Mouse (Mus musculus) myocyte (in vitro differentiated cells): ENCODE data around the gene Cers3. TPM values are rescaled to one million over a fixed set of nuclear protein-coding genes. Genes with fewer than 3 reads are reported as not detected.

Experiments used
- H3K27me3 ChIP-seq: one replicate; pipeline ENCODE4 v1.6.1; 2011; ENCODE audit not compliant: control insufficient read depth, insufficient read depth, insufficient read length
- H3K36me3 ChIP-seq: one replicate; pipeline ENCODE4 v1.6.1; 2011; ENCODE audit not compliant: control insufficient read depth, insufficient read depth
- H3K4me2 ChIP-seq: one replicate; pipeline ENCODE4 v1.6.1; 2011; ENCODE audit warnings: low read depth, control low read depth
- H3K4me3 ChIP-seq: one replicate; pipeline ENCODE4 v1.5.1; 2011; ENCODE audit warnings: mild to moderate bottlenecking, control low read depth, moderate library complexity
- H3K79me2 ChIP-seq: one replicate; pipeline ENCODE4 v1.6.1; 2011; ENCODE audit not compliant: control insufficient read depth, insufficient read depth
- H3ac ChIP-seq: one replicate; pipeline ENCODE4 v1.6.1; 2011; ENCODE audit not compliant: control insufficient read depth, insufficient read length
- CEBPB ChIP-seq: IDR thresholded peaks from 2 replicates; pipeline ENCODE4 v1.6.1; 2011; ENCODE audit warnings: mild to moderate bottlenecking, moderate library complexity; ENCODE audit not compliant: poor library complexity, insufficient read depth, severe bottlenecking
- E2F4 ChIP-seq: IDR thresholded peaks from one replicate; pipeline ENCODE4 v1.6.1; 2011; ENCODE audit warnings: mild to moderate bottlenecking, control low read depth, moderate library complexity; ENCODE audit not compliant: insufficient read depth
- MAX ChIP-seq: IDR thresholded peaks from one replicate; pipeline ENCODE4 v1.6.1; 2011; ENCODE audit warnings: low read depth, mild to moderate bottlenecking, control low read depth
- MYOD1 ChIP-seq, 3 experiments: IDR thresholded peaks; one replicate each; pipeline ENCODE4 v1.6.1; 2011; ENCODE audit warnings: control low read depth in 2 of 3, low read depth in 2 of 3, mild to moderate bottlenecking in 2 of 3, moderate library complexity in 1 of 3; ENCODE audit not compliant: insufficient read length in 2 of 3, control insufficient read depth in 1 of 3
- MYOG ChIP-seq, 3 experiments: IDR thresholded peaks; one replicate each; pipeline ENCODE4 v1.6.1; 2011; ENCODE audit warnings: control low read depth in 2 of 3, low read depth in 2 of 3, mild to moderate bottlenecking in 2 of 3; ENCODE audit not compliant: insufficient read length in 2 of 3, control insufficient read depth in 1 of 3, insufficient read depth in 1 of 3
- POLR2A ChIP-seq: IDR thresholded peaks from one replicate; pipeline ENCODE4 v1.6.1; 2011; ENCODE audit warnings: low read depth, mild to moderate bottlenecking, control low read depth, moderate library complexity; ENCODE audit not compliant: insufficient read length
- POLR2AphosphoS2 ChIP-seq: IDR thresholded peaks from one replicate; pipeline ENCODE4 v1.6.1; 2011; ENCODE audit warnings: low read depth, control low read depth; ENCODE audit not compliant: insufficient read length
- REST ChIP-seq: IDR thresholded peaks from one replicate; pipeline ENCODE4 v1.6.1; 2011; ENCODE audit warnings: mild to moderate bottlenecking, control low read depth, moderate library complexity; ENCODE audit not compliant: insufficient read depth, insufficient read length
- SRF ChIP-seq: IDR thresholded peaks from one replicate; pipeline ENCODE4 v1.6.1; 2011; ENCODE audit warnings: low read depth; ENCODE audit not compliant: control insufficient read depth, insufficient read length
- TCF12 ChIP-seq: IDR thresholded peaks from one replicate; pipeline ENCODE4 v1.6.1; 2011; ENCODE audit warnings: mild to moderate bottlenecking, control low read depth; ENCODE audit not compliant: poor library complexity, insufficient read depth, severe bottlenecking
- TCF3 ChIP-seq: IDR thresholded peaks from one replicate; pipeline ENCODE4 v1.6.1; 2011; ENCODE audit warnings: low read depth, control low read depth; ENCODE audit not compliant: insufficient read length
- USF1 ChIP-seq: IDR thresholded peaks from one replicate; pipeline ENCODE4 v1.6.1; 2011; ENCODE audit warnings: low read depth, mild to moderate bottlenecking, control low read depth, moderate library complexity
- polyA plus RNA-seq: library from polyadenylated mRNA; unstranded; fragments of >200 nt; fragmentation: generic; extraction: Trizol; gene quantifications from one replicate; pipeline ENCODE4 v1.2.1, GENCODE M21; 2012; ENCODE audit warnings: missing spikeins

The Cers3 gene
- polyA plus RNA-seq, 1 experiment, result 0.14 TPM

DNA sequence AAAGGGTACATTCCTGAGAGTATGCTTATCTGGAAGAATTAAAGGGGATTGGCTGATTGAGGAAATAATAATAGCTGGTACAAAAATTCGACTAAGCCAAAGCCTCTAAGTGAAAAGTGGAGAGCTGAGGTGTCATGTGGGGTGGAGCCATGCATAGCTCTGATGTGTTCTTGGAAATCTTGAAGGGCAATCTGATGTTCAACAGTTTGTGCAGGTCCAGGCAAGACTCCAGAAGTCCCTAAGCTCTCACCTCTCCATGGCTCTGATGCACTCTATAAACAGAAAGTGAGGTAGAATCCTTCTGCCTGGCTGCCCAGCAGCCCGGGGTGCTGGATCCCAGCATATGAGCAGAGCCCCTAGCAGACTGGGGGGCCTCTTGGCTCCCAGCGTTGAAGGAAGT is 27.4 kb downstream of the Cers3 start:
- no peak overlapping the region for H3K4me3 ChIP-seq
- no peaks in the 10 kb centered on the region for H3K36me3 ChIP-seq
- H3K79me2 ChIP-seq, result no peaks in the 10 kb centered on the region
- no peak overlapping the region for H3ac ChIP-seq
- no peak for TF ChIP-seq USF1
- no peak for TF ChIP-seq CEBPB
- TF ChIP-seq TCF12, result no peak
- no peak for TF ChIP-seq E2F4
- TF ChIP-seq POLR2AphosphoS2, result no peak
- no peak for TF ChIP-seq MYOG (IDR thresholded peaks at IDR 0.05; ENCODE audit: control insufficient read depth in 1 of 3, insufficient read depth in 1 of 3, insufficient read length in 2 of 3, low read depth in 2 of 3)
- H3K27me3 ChIP-seq, result no peaks in the 10 kb centered on the region
- no peak overlapping the region for H3K4me2 ChIP-seq

DNA sequence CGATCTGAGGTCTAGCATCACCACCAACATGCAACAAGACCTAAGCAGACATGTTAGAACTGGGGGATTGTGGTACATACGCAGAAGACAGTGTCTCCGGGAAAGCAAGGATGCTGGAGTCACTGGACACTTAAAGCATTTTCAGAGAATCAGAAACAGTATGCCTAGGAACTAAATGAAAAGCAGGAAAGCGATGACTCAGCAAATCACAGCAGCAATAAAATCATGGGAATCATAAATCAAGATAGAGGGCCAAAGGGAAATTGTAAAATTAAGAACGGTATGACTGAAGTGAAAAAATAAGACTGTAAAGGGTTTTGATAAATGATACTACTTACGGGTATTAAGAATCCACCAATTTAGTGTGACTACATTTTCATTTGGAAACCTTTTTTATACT is 27.9 kb downstream of the Cers3 start:
- Histone ChIP-seq H3K4me2 (no peak overlapping the region), H3K36me3 (no peaks in the 10 kb centered on the region), H3K79me2 (no peaks in the 10 kb centered on the region), H3ac (no peak overlapping the region), H3K27me3 (no peaks in the 10 kb centered on the region), H3K4me3 (no peak overlapping the region)
- no peak for TF ChIP-seq MYOG (IDR thresholded peaks at IDR 0.05; ENCODE audit: control insufficient read depth in 1 of 3, insufficient read depth in 1 of 3, insufficient read length in 2 of 3, low read depth in 2 of 3)
- TF ChIP-seq E2F4, result no peak
- TF ChIP-seq TCF3, result no peak
- no peak for TF ChIP-seq SRF
- no peak for TF ChIP-seq CEBPB
- no peak for TF ChIP-seq TCF12
- no peak for TF ChIP-seq USF1
- no peak for TF ChIP-seq POLR2AphosphoS2
- TF ChIP-seq POLR2A, result no peak
- no peak for TF ChIP-seq REST

DNA sequence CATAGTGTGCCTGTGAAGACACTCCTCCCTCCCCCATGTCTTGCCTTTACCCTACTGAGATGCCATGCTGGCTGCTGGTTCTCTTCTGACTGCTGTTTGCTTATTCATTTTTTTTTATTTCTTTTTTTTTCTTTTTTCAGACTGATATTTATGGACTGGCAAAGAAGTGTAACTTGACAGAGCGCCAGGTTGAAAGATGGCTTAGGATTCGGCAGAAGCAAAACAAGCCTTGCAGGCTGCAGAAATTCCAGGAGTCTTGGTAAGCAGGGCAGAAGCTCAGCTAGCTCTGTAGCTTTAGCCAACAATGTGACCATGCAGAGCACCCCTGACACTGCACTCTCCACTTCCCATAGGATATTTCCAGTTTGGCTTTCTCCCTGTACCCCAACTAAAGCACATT is 36.1 kb downstream of the Cers3 start:
- TF ChIP-seq USF1, result no peak
- TF ChIP-seq CEBPB, result no peak
- no peak for TF ChIP-seq POLR2AphosphoS2
- TF ChIP-seq TCF12, result no peak
- TF ChIP-seq POLR2A, result no peak
- TF ChIP-seq REST, result no peak
- no peak for TF ChIP-seq MYOD1 (IDR thresholded peaks at IDR 0.05; ENCODE audit: control insufficient read depth in 1 of 3, insufficient read length in 2 of 3, low read depth in 2 of 3)
- TF ChIP-seq TCF3, result no peak
- TF ChIP-seq MYOG (IDR thresholded peaks at IDR 0.05; ENCODE audit: control insufficient read depth in 1 of 3, insufficient read depth in 1 of 3, insufficient read length in 2 of 3, low read depth in 2 of 3), result no peak
- TF ChIP-seq MAX, result no peak
- TF ChIP-seq E2F4, result no peak
- TF ChIP-seq SRF, result no peak
- H3K27me3 ChIP-seq, result no peaks in the 10 kb centered on the region
- no peak overlapping the region for H3ac ChIP-seq
- no peak overlapping the region for H3K4me2 ChIP-seq
- no peak overlapping the region for H3K4me3 ChIP-seq
- no peaks in the 10 kb centered on the region for H3K79me2 ChIP-seq
- H3K36me3 ChIP-seq, result no peaks in the 10 kb centered on the region

DNA sequence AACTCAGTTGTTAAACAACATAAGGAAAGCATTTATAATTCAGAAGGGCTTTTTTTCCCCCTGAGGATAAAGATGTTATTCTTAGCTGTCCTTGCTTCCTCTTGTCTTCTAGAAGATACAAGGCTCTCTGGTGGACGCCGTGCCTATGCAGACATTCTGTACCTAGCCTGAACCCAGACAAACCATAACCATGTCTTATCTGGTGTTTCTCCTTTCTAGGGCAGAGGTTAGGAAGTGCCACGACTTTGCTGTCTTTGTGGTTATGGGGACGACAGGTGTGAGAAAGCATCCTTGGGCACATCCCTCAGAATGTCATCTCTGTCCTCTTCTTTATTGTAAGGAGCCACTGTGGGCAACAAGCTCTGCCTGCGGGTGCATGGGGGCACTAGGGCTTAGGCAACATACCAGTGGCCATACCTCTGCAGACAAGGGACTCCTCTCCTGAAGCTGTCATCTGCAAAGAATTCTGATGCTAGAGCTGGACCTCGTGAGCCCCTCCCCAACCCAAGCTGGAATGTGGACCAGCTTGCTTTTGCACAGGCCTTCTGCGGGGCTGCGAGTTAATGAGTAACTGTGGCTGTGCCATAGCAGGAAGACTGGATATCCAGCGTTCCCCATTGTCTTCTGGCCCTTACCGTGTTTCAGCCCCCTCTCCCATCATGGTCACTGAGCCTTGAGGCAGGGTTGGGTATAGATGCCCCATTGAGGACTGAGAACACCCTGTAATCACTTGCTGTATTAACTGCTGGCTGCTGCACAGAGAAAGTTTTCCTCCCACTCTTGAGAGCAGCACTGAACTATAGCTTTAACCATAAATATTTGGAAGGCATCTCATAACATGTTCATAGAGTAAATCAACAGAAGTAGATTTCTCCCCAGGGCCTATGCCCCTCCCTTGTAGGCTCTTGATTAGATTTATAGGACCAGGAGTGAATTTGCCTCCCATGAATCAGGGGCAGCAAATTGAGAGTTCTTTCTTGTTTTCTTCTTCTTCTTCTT is 36.9 kb downstream of the Cers3 start:
- Histone ChIP-seq H3K36me3 (no peaks in the 10 kb centered on the region), H3K27me3 (no peaks in the 10 kb centered on the region), H3K4me3 (no peak overlapping the region), H3K79me2 (no peaks in the 10 kb centered on the region), H3ac (no peak overlapping the region), H3K4me2 (no peak overlapping the region)
- no peak for TF ChIP-seq POLR2A

DNA sequence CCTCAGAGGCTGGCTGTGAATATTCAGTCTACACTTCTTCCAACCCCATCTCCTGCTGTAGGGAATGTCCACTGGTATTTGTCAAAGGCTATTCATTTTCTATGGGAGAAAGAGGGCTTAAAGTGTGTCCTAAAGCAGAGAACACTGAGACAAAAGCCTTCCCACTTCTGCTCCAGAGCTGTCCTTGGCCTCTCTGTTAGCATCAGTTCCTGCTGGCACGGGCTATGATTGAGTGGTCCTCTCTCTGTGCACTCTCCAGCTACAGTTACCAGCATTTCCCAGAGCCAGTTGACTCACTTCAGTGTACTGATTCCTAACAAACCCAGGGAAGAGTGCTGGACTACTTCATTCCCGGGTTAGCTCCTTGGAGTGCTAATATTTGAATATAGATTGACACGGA is 43.2 kb downstream of the Cers3 start:
- Histone ChIP-seq H3K4me2 (no peak overlapping the region), H3K79me2 (no peaks in the 10 kb centered on the region), H3K36me3 (no peaks in the 10 kb centered on the region), H3K4me3 (no peak overlapping the region), H3ac (no peak overlapping the region), H3K27me3 (no peaks in the 10 kb centered on the region)
- TF ChIP-seq REST (no peak), TCF3 (no peak)
